Mouse (Mus musculus) heart, embryonic 15.5 days (tissue): ENCODE results near the gene Smim4. TPM values are rescaled to one million over a fixed set of nuclear protein-coding genes. Genes with fewer than 3 reads are reported as not detected.

Experiments
- ATAC-seq: fragments of 200-750 bp; cut with Nextera tagmentation; replicated peaks from 2 replicates; pipeline ENCODE4 v1.8.0; 2017; ENCODE audit warnings: low read depth, moderate TSS enrichment; ENCODE audit not compliant: insufficient number of reproducible peaks, insufficient read depth, low FRiP score
- H3K27ac ChIP-seq: fragments of 300-500 bp; sonication (generic); 2 replicates; pipeline ENCODE4 v1.5.1; 2015; ENCODE audit warnings: mild to moderate bottlenecking, inconsistent platforms
- H3K27me3 ChIP-seq: fragments of 300-500 bp; sonication (generic); 2 replicates; pipeline ENCODE4 v1.6.1; 2015; ENCODE audit warnings: inconsistent platforms
- H3K36me3 ChIP-seq: fragments of 300-500 bp; sonication (generic); 2 replicates; pipeline ENCODE4 v1.6.1; 2015; ENCODE audit warnings: mild to moderate bottlenecking, inconsistent platforms
- H3K4me1 ChIP-seq: fragments of 300-500 bp; sonication (generic); replicated peaks from 2 replicates; pipeline ENCODE4 v1.6.1; 2015; ENCODE audit warnings: inconsistent platforms
- H3K4me2 ChIP-seq: fragments of 300-500 bp; sonication (generic); 2 replicates; pipeline ENCODE4 v1.6.1; 2015; ENCODE audit warnings: inconsistent platforms, mild to moderate bottlenecking, moderate library complexity
- H3K4me3 ChIP-seq: fragments of 300-500 bp; sonication (generic); 2 replicates; pipeline ENCODE4 v1.5.1; 2015; ENCODE audit warnings: mild to moderate bottlenecking, inconsistent platforms
- H3K9ac ChIP-seq: fragments of 300-500 bp; sonication (generic); 2 replicates; pipeline ENCODE4 v1.6.1; 2015; ENCODE audit warnings: mild to moderate bottlenecking, inconsistent platforms
- H3K9me3 ChIP-seq: fragments of 300-500 bp; sonication (generic); replicated peaks from 2 replicates; pipeline ENCODE4 v1.6.1; 2016; ENCODE audit warnings: inconsistent platforms
- WGBS: fragments of 180-500 bp; shearing (Covaris S2); methylation state at CpG from one replicate; pipeline ENCODE4 v1.1.7; 2015; ENCODE audit warnings: mixed read lengths; 5-methylcytosine and 5-hydroxymethylcytosine counted together
- polyA plus RNA-seq: library from polyadenylated mRNA; unstranded; fragments of >200 nt; fragmentation: Nextera tagmentation; extraction: Ambion mirVana; gene quantifications from 2 replicates; pipeline ENCODE4 v1.2.1, GENCODE M21; 2015

The Smim4 gene
- polyA plus RNA-seq, 1 experiment from 2014 or later, result 94.1 TPM

- H3K4me2 ChIP-seq, result peak overlapping the region; percentile 55
- peaks cover 5% of the 10 kb centered on the region; the same call in 1 of the 2 replicates for H3K27me3 ChIP-seq
- H3K27ac ChIP-seq, result peak overlapping the region; percentile 9; the same call in 1 of the 2 replicates
- H3K9me3 ChIP-seq, result no peaks in the 10 kb centered on the region
- peak overlapping the region; percentile 45 for H3K4me3 ChIP-seq
- H3K36me3 ChIP-seq, result peaks cover 12% of the 10 kb centered on the region
- peaks cover 48% of the 10 kb centered on the region for H3K4me1 ChIP-seq
- ATAC-seq, result no peak
- 0 out of 2 replicates have a peak overlapping the region, but pooled peaks have one; percentile 20 for H3K9ac ChIP-seq
- WGBS, result 48% methylated on average over 10 of the region's 10 CpGs
These were observed 37.4 kb upstream of the Smim4 start for GRCm38 (mm10) chr14:31165991-31166630.

GRCm38 (mm10) chr14:31165458-31165857 is 36.7 kb upstream of the Smim4 start:
- WGBS, result 49% methylated on average over 7 of the region's 7 CpGs
- Histone ChIP-seq H3K4me2 (0 out of 2 replicates have a peak overlapping the region, but pooled peaks have one; percentile 4), H3K4me1 (peaks cover 50% of the 10 kb centered on the region), H3K9ac (no peak overlapping the region), H3K27me3 (peaks cover 5% of the 10 kb centered on the region; the same call in 1 of the 2 replicates), H3K36me3 (peaks cover 6% of the 10 kb centered on the region), H3K27ac (no peak overlapping the region), H3K9me3 (no peaks in the 10 kb centered on the region), H3K4me3 (no peak overlapping the region)
- no peak for ATAC-seq

DNA sequence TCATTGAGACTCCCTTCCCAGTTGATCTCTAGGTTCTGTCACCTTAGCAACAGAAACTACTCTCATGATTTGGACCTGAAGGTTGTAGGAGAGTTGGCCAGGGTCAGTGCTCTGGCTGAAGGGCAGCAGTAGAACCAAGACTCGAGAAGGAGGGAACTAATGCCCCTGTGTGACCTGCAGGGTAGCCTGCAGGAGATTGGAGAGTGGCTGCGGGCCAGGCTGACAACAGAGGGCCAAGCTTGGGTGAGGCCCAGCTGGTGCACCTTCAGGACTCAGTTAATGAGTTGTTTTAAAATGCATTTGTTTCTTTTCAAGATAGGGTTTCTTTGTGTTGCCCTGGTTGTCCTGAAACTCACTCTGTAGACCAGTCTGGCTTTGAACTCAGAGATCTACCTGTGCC is 36.3 kb upstream of the Smim4 start:
- Histone ChIP-seq H3K36me3 (peaks cover 1% of the 10 kb centered on the region; the same call in 1 of the 2 replicates), H3K4me1 (peaks cover 54% of the 10 kb centered on the region), H3K4me3 (no peak overlapping the region), H3K27me3 (peaks cover 5% of the 10 kb centered on the region; the same call in 1 of the 2 replicates), H3K9ac (no peak overlapping the region), H3K27ac (no peak overlapping the region), H3K4me2 (no peak overlapping the region), H3K9me3 (no peaks in the 10 kb centered on the region)
- no peak for ATAC-seq
- WGBS, result 62% methylated on average over 2 of the region's 2 CpGs

DNA sequence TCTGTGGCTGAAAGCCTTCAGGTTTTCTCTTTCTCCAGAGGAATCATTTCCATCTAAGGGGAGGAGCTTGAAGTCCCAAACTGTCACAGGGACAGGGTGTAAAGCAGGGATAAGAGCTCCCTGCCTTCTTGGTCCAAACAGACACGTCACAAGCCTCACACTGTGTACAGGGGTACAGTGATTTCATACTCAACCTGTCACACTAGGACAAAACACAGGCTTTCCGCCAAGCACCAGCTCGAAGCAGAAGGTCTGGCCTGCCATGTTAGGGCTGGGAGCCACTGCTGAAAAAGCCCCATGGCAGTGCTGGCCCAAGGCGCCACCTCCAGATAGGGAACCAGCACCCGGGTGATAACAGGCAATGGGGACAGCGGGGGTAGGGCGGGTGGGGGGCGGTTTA is 35.3 kb upstream of the Smim4 start:
- H3K4me1 ChIP-seq, result peaks cover 49% of the 10 kb centered on the region
- 29% methylated on average over 8 of the region's 8 CpGs for WGBS
- no peak; the same call in 1 of the 2 replicates for ATAC-seq
- no peak overlapping the region for H3K4me3 ChIP-seq
- peaks cover 5% of the 10 kb centered on the region; the same call in 1 of the 2 replicates for H3K27me3 ChIP-seq
- H3K27ac ChIP-seq, result peak overlapping the region; percentile 25
- H3K36me3 ChIP-seq, result no peaks in the 10 kb centered on the region
- H3K4me2 ChIP-seq, result no peak overlapping the region
- H3K9ac ChIP-seq, result no peak overlapping the region
- H3K9me3 ChIP-seq, result no peaks in the 10 kb centered on the region

- Histone ChIP-seq H3K9me3 (no peaks in the 10 kb centered on the region), H3K4me1 (peaks cover 38% of the 10 kb centered on the region), H3K4me3 (no peak overlapping the region), H3K9ac (no peak overlapping the region), H3K36me3 (no peaks in the 10 kb centered on the region), H3K27ac (no peak overlapping the region), H3K4me2 (no peak overlapping the region), H3K27me3 (peaks cover 5% of the 10 kb centered on the region; the same call in 1 of the 2 replicates)
- WGBS, result 78% methylated on average over 10 of the region's 10 CpGs
- ATAC-seq, result no peak
These were observed 32.9 kb upstream of the Smim4 start for GRCm38 (mm10) chr14:31161638-31162037.

- H3K4me3 ChIP-seq, result no peak overlapping the region
- H3K27ac ChIP-seq, result no peak overlapping the region
- WGBS, result 84% methylated on average over 7 of the region's 7 CpGs
- peaks cover 5% of the 10 kb centered on the region; the same call in 1 of the 2 replicates for H3K27me3 ChIP-seq
- H3K4me1 ChIP-seq, result peaks cover 34% of the 10 kb centered on the region
- H3K9ac ChIP-seq, result no peak overlapping the region
- H3K9me3 ChIP-seq, result no peaks in the 10 kb centered on the region
- ATAC-seq, result no peak
- no peaks in the 10 kb centered on the region for H3K36me3 ChIP-seq
- no peak overlapping the region for H3K4me2 ChIP-seq
These were observed 32.4 kb upstream of the Smim4 start for GRCm38 (mm10) chr14:31161191-31161590.

DNA sequence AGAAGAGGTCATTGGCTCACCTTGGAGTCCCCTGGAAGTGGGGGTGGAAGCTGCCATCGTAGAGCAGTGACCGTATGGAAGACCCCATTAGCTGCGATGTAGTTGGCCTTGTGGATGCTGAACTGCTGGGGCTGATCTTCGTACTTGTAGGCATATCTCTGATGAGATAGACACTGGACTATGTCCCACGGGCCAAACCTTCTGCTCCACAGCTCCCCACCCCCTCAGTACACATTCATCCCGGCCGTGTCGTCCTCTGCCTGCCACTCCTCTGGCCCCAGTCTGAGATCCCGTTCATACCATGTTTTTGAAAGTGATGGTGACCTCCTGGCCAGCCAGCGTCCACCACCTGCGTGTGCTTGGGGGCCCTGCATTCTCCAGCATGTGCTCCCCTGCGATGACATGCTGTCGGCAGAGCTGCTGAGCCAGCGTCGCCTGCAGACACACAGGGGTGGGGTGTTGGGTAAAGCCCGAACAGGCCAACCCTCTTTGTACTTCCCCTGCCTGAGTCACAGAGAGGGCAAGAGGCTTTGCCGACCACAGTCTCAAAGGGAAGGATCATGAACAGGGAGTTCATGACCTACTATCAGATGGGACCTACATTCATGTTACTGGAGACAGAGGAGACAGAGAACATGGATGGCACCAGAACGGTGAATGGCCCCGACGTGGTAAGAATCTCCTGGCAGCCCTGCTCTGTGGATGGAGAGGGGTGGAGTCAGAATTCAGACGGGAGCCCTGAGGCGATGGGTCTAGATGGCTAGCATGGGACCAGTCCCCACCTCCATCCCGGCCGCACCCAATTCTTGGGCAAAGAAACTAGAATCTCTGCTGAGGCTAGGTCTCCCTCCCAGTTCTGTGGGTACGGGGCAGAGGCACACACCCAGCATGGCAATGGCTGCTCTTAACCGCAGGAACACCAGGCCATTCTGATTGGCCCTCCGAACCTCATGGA is 31.7 kb upstream of the Smim4 start:
- ATAC-seq, result no peak
- H3K27ac ChIP-seq, result no peak overlapping the region
- H3K36me3 ChIP-seq, result no peaks in the 10 kb centered on the region
- no peaks in the 10 kb centered on the region for H3K9me3 ChIP-seq
- H3K4me2 ChIP-seq, result no peak overlapping the region
- 55% methylated on average over 27 of the region's 27 CpGs for whole genome bisulfite sequencing
- H3K4me1 ChIP-seq, result peaks cover 31% of the 10 kb centered on the region
- peaks cover 5% of the 10 kb centered on the region; the same call in 1 of the 2 replicates for H3K27me3 ChIP-seq
- no peak overlapping the region; the same call in 1 of the 2 replicates for H3K9ac ChIP-seq
- no peak overlapping the region for H3K4me3 ChIP-seq

- H3K9me3 ChIP-seq, result no peaks in the 10 kb centered on the region
- no peaks in the 10 kb centered on the region for H3K4me1 ChIP-seq
- no peak overlapping the region for H3K9ac ChIP-seq
- no peak overlapping the region for H3K4me3 ChIP-seq
- no peaks in the 10 kb centered on the region for H3K27me3 ChIP-seq
- no peak overlapping the region for H3K4me2 ChIP-seq
- ATAC-seq, result no peak
- peaks cover 31% of the 10 kb centered on the region for H3K36me3 ChIP-seq
- H3K27ac ChIP-seq, result no peak overlapping the region
- WGBS, result 88% methylated on average over 11 of the region's 11 CpGs
These were observed 16.9 kb upstream of the Smim4 start for GRCm38 (mm10) chr14:31145694-31146093.

- H3K9ac ChIP-seq, result no peak overlapping the region
- WGBS, result 93% methylated on average over 14 of the region's 14 CpGs
- no peaks in the 10 kb centered on the region for H3K9me3 ChIP-seq
- no peak overlapping the region for H3K4me2 ChIP-seq
- no peaks in the 10 kb centered on the region for H3K27me3 ChIP-seq
- H3K4me1 ChIP-seq, result peaks cover 13% of the 10 kb centered on the region
- no peak overlapping the region for H3K4me3 ChIP-seq
- H3K27ac ChIP-seq, result no peak overlapping the region
- peaks cover 72% of the 10 kb centered on the region for H3K36me3 ChIP-seq
- ATAC-seq, result no peak
These were observed 12.3 kb upstream of the Smim4 start for GRCm38 (mm10) chr14:31141011-31141410.

DNA sequence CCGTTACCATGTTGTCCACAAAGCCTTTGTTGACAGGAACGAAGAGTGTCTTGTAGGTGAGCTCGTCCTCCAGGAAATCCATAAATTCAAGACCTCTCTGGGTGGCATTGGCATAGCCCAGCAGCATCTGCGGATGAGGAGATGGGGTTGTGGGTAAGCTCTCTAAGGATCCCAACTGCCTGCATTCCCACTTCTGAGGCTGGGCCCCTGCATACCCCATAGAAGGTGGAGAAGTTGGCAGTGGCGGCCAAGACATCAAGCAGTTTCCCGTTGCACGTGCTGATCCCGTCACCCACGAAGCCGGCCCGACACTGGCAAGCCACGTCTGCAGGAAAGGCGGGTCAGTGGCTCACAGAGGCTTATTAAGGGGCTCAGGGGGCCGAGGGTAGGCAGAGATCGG is 11.4 kb upstream of the Smim4 start:
- Histone ChIP-seq H3K4me2 (no peak overlapping the region), H3K36me3 (peaks cover 80% of the 10 kb centered on the region), H3K4me3 (no peak overlapping the region), H3K9me3 (no peaks in the 10 kb centered on the region), H3K9ac (no peak overlapping the region), H3K27ac (no peak overlapping the region), H3K27me3 (no peaks in the 10 kb centered on the region), H3K4me1 (peaks cover 13% of the 10 kb centered on the region)
- WGBS, result 89% methylated on average over 15 of the region's 15 CpGs
- ATAC-seq, result no peak

- H3K36me3 ChIP-seq, result peaks cover 83% of the 10 kb centered on the region
- no peak for ATAC-seq
- no peak overlapping the region for H3K4me2 ChIP-seq
- H3K9ac ChIP-seq, result no peak overlapping the region
- H3K27ac ChIP-seq, result no peak overlapping the region
- WGBS, result 81% methylated on average over 12 of the region's 12 CpGs
- no peaks in the 10 kb centered on the region for H3K27me3 ChIP-seq
- H3K9me3 ChIP-seq, result no peaks in the 10 kb centered on the region
- no peak overlapping the region for H3K4me3 ChIP-seq
- peaks cover 15% of the 10 kb centered on the region for H3K4me1 ChIP-seq
These were observed 10.9 kb upstream of the Smim4 start for GRCm38 (mm10) chr14:31139666-31140065.
